Mouse (Mus musculus) cerebellum, adult 2 months (tissue): ENCODE data around the gene Col5a3. TPM values are rescaled to one million over a fixed set of nuclear protein-coding genes. Genes with fewer than 3 reads are reported as not detected.

ENCODE experiments used
- DNase-seq, 2 experiments: peaks; one replicate each; pipeline ENCODE4 v3.0.0; 2021
- H3K27ac ChIP-seq: fragments of 200-500 bp; 2 replicates; pipeline ENCODE4 v1.5.1; 2012; ENCODE audit warnings: low read length, control low read depth, inconsistent platforms; ENCODE audit not compliant: insufficient read depth
- H3K27me3 ChIP-seq: fragments of 200-500 bp; 2 replicates; pipeline ENCODE4 v1.6.1; 2012; ENCODE audit warnings: inconsistent platforms, mild to moderate bottlenecking, low read length, moderate library complexity; ENCODE audit not compliant: control insufficient read depth, insufficient read depth
- H3K4me1 ChIP-seq: fragments of 200-500 bp; 2 replicates; pipeline ENCODE4 v1.6.1; 2011; ENCODE audit warnings: low read length; ENCODE audit not compliant: control insufficient read depth, insufficient read depth
- H3K4me3 ChIP-seq: fragments of 200-500 bp; replicated peaks from 2 replicates; pipeline ENCODE3; 2011; ENCODE audit warnings: mild to moderate bottlenecking, low read depth, low read length, control low read depth; ENCODE audit not compliant: insufficient read depth
- CTCF ChIP-seq: fragments of 200-500 bp; IDR thresholded peaks from 2 replicates; pipeline ENCODE4 v1.5.1; 2011; ENCODE audit warnings: low read depth, mild to moderate bottlenecking, control low read depth, low read length, moderate library complexity, borderline replicate concordance; ENCODE audit not compliant: insufficient read depth
- POLR2A ChIP-seq: fragments of 200-500 bp; IDR thresholded peaks from 2 replicates; pipeline ENCODE4 v1.6.1; 2011; ENCODE audit warnings: low read length, control low read depth, borderline replicate concordance; ENCODE audit not compliant: insufficient read depth
- WGBS: fragments of 180-500 bp; shearing (Covaris S2); methylation state at CpG from one replicate; pipeline ENCODE4 v1.1.7; 2018; 5-methylcytosine and 5-hydroxymethylcytosine counted together
- polyA plus RNA-seq: library from polyadenylated mRNA; depleted of rRNA; stranded (reverse); fragments of >200 nt; gene quantifications from 2 replicates; pipeline ENCODE4 v1.2.3, GENCODE M21; 2012

Col5a3 gene
- polyA plus RNA-seq, 1 experiment = 3.0 TPM

DNA sequence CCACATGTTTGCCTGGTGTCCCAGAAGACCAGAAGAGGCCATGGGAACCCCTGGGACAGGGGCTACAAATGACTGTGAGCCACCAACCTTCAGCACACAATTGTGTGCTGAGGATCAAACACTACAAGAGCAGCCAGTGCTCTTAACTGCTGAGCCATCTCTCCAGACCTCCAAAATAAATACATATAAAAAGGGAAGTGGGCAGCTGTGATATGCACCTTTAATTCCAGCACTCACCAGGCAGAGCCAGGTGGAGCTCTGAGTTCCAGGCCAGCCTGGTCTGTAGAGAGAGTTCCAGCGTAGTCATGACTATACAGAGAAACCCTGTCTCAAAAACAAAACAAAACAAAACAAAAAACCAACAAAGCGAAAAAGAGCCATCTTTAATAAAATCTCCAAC lies 60.5 kb downstream of the Col5a3 start:
- no peak for DNase-seq
- Histone ChIP-seq H3K27me3 (no peaks in the 10 kb centered on the region), H3K4me1 (no peaks in the 10 kb centered on the region), H3K27ac (no peak overlapping the region), H3K4me3 (no peak overlapping the region)
- WGBS = 88% methylated on average over 2 of the region's 2 CpGs
- no peak for TF ChIP-seq CTCF
- no peak for TF ChIP-seq POLR2A

DNA sequence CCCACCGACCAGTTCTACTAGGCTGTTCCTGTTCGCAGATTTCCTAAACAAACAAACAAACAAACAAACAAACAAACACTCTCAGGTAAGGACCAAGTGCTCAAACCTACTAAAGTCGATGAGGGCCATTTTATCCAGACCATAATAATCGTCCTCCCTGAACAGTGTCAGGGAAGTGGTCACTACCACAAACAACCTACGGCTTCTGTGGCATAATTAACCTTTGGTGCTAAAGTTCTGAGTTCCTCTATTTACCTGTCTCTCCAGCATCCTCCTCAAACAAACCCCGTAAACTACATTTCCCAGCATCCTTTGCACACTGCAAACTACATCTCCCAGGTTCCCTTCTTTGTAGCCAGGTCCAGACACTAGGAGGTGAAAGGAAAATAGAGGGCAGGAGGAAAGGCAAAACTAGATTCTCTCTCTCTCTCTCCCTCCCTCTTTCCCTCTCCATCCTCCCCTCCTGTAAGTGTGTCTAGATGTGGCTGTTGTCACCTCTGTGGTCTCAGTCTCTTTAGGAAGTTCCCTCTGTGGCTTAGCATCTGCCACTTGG lies 63.3 kb downstream of the Col5a3 start:
- peak in 1 of 2 experiments; percentile 21 for DNase-seq
- 60% methylated on average over 6 of the region's 6 CpGs for WGBS
- TF ChIP-seq CTCF (no peak), POLR2A (no peak)
- Histone ChIP-seq H3K27ac (no peak overlapping the region), H3K4me1 (no peaks in the 10 kb centered on the region), H3K4me3 (no peak overlapping the region), H3K27me3 (no peaks in the 10 kb centered on the region; the same call in 1 of the 2 replicates)

DNA sequence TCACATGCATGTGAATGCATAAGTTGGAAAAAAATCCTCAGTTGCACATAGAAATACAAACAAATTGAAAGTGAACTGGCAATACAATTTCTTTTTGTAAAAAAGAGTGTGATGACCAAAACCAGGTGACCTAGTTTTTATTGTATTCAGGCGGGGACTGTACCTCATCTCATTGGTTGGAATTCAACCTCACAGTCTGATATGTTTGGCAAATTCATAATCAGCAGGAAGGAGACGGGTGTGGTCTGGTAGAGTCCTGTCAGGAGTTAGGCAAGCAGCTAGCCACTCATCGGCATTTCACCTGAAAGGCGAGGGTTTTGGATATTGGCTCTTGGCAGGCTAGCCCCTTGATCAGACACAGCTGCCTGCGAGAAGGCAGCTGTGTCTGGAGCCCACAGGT lies 65.7 kb downstream of the Col5a3 start:
- Histone ChIP-seq H3K27me3 (peaks cover 3% of the 10 kb centered on the region; the same call in 1 of the 2 replicates), H3K27ac (no peak overlapping the region), H3K4me3 (no peak overlapping the region), H3K4me1 (0 out of 2 replicates have a peak, but pooled peaks cover 2% of the 10 kb centered on the region)
- TF ChIP-seq POLR2A (no peak), CTCF (no peak)
- DNase-seq = no peak
- 69% methylated on average over 5 of the region's 5 CpGs for WGBS

DNA sequence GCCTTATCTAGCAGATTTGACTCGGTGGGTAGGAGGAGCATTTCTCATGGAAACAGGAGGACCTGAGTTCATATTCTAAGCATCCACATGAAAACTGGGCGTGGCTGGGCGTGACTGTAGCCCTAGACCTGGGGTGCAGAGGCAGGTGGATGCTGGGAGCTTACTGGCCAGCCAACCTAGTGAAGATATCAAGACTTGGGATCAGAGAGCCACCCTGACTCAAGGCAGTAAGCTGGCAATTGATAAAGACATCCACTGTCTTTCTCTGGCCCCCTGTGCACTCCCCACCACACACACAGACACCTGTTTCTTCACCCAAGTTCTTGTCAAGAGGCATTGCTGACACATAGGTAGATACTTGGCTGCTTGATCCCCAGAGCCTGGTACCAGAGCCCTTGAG lies 66.3 kb downstream of the Col5a3 start:
- WGBS = 84% methylated on average over 3 of the region's 3 CpGs
- no peak overlapping the region for H3K27ac ChIP-seq
- H3K27me3 ChIP-seq = peaks cover 3% of the 10 kb centered on the region; the same call in 1 of the 2 replicates
- TF ChIP-seq POLR2A (no peak), CTCF (no peak)
- DNase-seq = no peak
- H3K4me3 ChIP-seq = no peak overlapping the region
- 0 out of 2 replicates have a peak, but pooled peaks cover 2% of the 10 kb centered on the region for H3K4me1 ChIP-seq

DNA sequence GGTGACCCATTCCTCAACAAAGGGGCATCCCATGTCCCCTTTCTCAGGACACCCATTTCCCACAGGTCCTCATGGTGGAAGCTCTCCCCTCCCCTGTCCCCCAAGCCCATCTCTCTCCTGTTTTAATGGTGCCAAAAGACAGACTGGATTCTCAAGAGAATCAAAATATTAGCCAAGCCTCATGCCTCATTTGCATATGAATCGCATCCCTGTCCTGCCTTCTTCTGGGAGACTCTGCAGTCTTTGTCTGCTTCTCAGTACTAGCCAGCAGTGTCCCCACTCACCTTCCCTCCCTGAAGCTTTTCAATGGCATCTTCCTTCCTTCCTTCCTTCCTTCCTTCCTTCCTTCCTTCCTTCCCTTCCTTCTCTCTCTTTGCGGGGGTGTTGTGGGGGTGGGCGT lies 67.2 kb downstream of the Col5a3 start:
- TF ChIP-seq POLR2A (no peak), CTCF (no peak)
- Histone ChIP-seq H3K27me3 (peaks cover 3% of the 10 kb centered on the region; the same call in 1 of the 2 replicates), H3K27ac (no peak overlapping the region), H3K4me3 (no peak overlapping the region), H3K4me1 (0 out of 2 replicates have a peak, but pooled peaks cover 2% of the 10 kb centered on the region)
- 7% methylated on average over 3 of the region's 3 CpGs for WGBS
- DNase-seq = no peak

DNA sequence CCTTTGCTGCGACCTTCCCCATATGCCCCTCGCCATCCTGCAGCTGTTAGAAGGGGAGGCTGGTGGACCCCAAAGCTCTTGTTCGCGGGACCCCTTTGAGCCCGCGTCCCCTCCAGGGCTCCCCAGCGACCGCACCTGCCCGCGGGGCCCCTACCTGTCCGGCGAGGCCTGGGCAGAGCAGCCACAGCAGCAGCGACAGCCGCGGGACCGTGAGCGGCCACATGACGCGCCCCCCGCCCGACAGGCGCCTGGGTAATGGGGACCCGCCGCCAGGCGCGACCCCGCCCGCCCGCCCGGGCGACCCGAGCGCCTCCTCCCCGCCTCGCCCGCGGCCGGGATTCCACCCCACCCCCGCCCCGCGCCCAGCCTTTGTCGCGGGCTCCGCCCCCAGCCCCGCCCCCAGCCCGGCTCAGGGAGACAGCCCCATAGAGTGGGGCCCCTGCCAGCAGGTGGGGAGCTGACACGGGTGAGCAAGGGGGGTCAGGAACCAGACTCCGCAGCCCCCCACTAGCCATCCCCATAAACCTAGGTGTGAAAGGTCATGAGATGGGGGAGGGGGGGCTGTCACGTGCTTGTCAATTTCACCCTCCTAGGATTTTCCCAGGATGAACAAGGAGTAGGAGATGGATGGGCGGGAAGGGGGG lies 68.7 kb downstream of the Col5a3 start, which contains the start of gene Olfm2:
TSS of gene Olfm2 (minus strand) at position 333 of the 644 bp plus-strand sequence.
- Histone ChIP-seq H3K27me3 (peaks cover 3% of the 10 kb centered on the region; the same call in 1 of the 2 replicates), H3K4me1 (0 out of 2 replicates have a peak, but pooled peaks cover 2% of the 10 kb centered on the region), H3K4me3 (peak within 1 kb of the TSS; percentile 44), H3K27ac (no peak within 1 kb of the TSS)
- DNase-seq = no peak
- no peak for TF ChIP-seq CTCF
- TF ChIP-seq POLR2A = no peak
- 2% methylated on average over 49 of the region's 50 CpGs for WGBS

DNA sequence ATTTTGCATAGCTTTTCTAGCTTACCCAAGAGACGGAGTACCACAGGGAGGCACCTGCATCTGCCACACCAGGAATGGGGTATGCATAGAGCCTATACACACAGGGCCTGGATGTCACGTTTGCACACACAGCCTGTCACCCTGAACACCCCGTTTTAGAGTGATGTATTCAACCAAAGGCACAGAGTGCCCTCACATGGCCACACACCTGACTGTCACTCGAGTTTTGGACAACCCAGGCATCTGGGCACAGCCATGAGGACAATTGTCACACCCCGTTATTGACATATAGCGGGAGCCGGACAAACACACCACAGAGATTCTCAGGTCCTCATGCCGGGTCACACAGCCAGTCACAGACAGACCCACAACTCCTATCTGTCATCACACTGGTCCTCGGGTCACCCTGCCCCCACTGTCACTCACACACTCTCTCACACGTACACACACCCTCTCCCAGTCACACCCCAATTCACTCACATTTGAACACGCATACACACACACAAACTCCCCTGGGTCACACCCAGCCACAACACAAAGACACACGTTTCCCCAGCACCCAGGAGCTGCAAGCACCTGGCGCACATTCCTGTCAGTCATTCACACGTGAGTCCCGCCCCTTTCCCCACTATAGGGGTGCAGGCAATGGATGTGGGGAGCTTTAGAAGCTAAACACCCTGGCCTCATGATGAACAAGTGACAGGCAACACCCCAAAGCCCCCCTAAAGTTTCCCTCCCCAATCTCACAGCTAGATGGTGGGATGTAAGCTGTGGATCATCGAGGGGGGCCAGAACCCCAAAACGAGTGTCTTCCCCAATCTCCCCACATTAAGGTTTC lies 69.5 kb downstream of the Col5a3 start:
- Histone ChIP-seq H3K4me1 (0 out of 2 replicates have a peak, but pooled peaks cover 2% of the 10 kb centered on the region), H3K27me3 (peaks cover 3% of the 10 kb centered on the region; the same call in 1 of the 2 replicates), H3K4me3 (peak overlapping the region; percentile 44), H3K27ac (no peak overlapping the region)
- TF ChIP-seq CTCF (no peak), POLR2A (no peak)
- no peak for DNase-seq
- WGBS = 8% methylated on average over 17 of the region's 17 CpGs
